Mouse (Mus musculus) testis, adult 2 months (tissue): Measurements from ENCODE around the gene Hcfc1. TPM values are rescaled to one million over a fixed set of nuclear protein-coding genes. Genes with fewer than 3 reads are reported as not detected.

Experiments
- H3K27ac ChIP-seq: fragments of 200-500 bp; 2 replicates; pipeline ENCODE4 v1.5.1; 2012; ENCODE audit warnings: low read depth, low read length; ENCODE audit not compliant: control insufficient read depth, insufficient read depth
- H3K27me3 ChIP-seq: fragments of 200-500 bp; 2 replicates; pipeline ENCODE4 v1.6.1; 2012; ENCODE audit warnings: mild to moderate bottlenecking, low read length, moderate library complexity; ENCODE audit not compliant: control insufficient read depth, insufficient read depth
- H3K36me3 ChIP-seq: fragments of 200-500 bp; 2 replicates; pipeline ENCODE4 v1.6.1; 2012; ENCODE audit warnings: mild to moderate bottlenecking, low read length; ENCODE audit not compliant: control insufficient read depth, insufficient read depth
- H3K4me1 ChIP-seq: fragments of 200-500 bp; 2 replicates; pipeline ENCODE4 v1.6.1; 2012; ENCODE audit warnings: low read length; ENCODE audit not compliant: control insufficient read depth, insufficient read depth
- H3K4me3 ChIP-seq: fragments of 200-500 bp; 2 replicates; pipeline ENCODE4 v1.5.1; 2012; ENCODE audit warnings: low read depth, mild to moderate bottlenecking, low read length, moderate library complexity, mixed read lengths; ENCODE audit not compliant: control insufficient read depth
- CTCF ChIP-seq: fragments of 200-500 bp; IDR thresholded peaks from 2 replicates; pipeline ENCODE4 v1.5.1; 2012; ENCODE audit warnings: low read depth, mild to moderate bottlenecking, inconsistent platforms, low read length, moderate library complexity; ENCODE audit not compliant: control insufficient read depth, insufficient read depth, insufficient replicate concordance
- POLR2A ChIP-seq: fragments of 200-500 bp; IDR thresholded peaks from 2 replicates; pipeline ENCODE4 v1.6.1; 2012; ENCODE audit warnings: low read depth, mild to moderate bottlenecking, inconsistent platforms, low read length, moderate library complexity; ENCODE audit not compliant: control insufficient read depth
- polyA plus RNA-seq: library from polyadenylated mRNA; depleted of rRNA; stranded (reverse); fragments of >200 nt; gene quantifications from 2 replicates; pipeline ENCODE4 v1.2.3, GENCODE M21; 2012

Hcfc1 gene
- polyA plus RNA-seq, 1 experiment: 13.8 TPM

GRCm38 (mm10) chrX:73964363-73964762, 1.8 kb downstream of the Hcfc1 start:
- Histone ChIP-seq H3K4me3 (peak overlapping the region; percentile 65), H3K36me3 (no peaks in the 10 kb centered on the region), H3K4me1 (peaks cover 12% of the 10 kb centered on the region), H3K27ac (peak overlapping the region; percentile 12; the same call in 1 of the 2 replicates), H3K27me3 (no peaks in the 10 kb centered on the region)
- TF ChIP-seq POLR2A (no peak), CTCF (no peak)

- TF ChIP-seq POLR2A (no peak), CTCF (no peak)
- Histone ChIP-seq H3K27ac (no peak overlapping the region), H3K27me3 (no peaks in the 10 kb centered on the region), H3K4me3 (no peak overlapping the region), H3K36me3 (no peaks in the 10 kb centered on the region), H3K4me1 (no peaks in the 10 kb centered on the region)
Observed at GRCm38 (mm10) chrX:73954988-73955387, 11.2 kb downstream of the Hcfc1 start.

GRCm38 (mm10) chrX:73952603-73953002, 13.6 kb downstream of the Hcfc1 start:
- H3K27me3 ChIP-seq: no peaks in the 10 kb centered on the region
- no peaks in the 10 kb centered on the region for H3K36me3 ChIP-seq
- TF ChIP-seq POLR2A (no peak), CTCF (no peak)
- no peak overlapping the region for H3K27ac ChIP-seq
- no peak overlapping the region for H3K4me3 ChIP-seq
- peaks cover 4% of the 10 kb centered on the region; the same call in 1 of the 2 replicates for H3K4me1 ChIP-seq

- TF ChIP-seq POLR2A: no peak
- TF ChIP-seq CTCF: no peak
- H3K27ac ChIP-seq: no peak overlapping the region
- H3K27me3 ChIP-seq: no peaks in the 10 kb centered on the region
- H3K36me3 ChIP-seq: no peaks in the 10 kb centered on the region
- peaks cover 4% of the 10 kb centered on the region; the same call in 1 of the 2 replicates for H3K4me1 ChIP-seq
- H3K4me3 ChIP-seq: no peak overlapping the region
Observed at GRCm38 (mm10) chrX:73949341-73949740, 16.8 kb downstream of the Hcfc1 start.

- Histone ChIP-seq H3K4me1 (peaks cover 4% of the 10 kb centered on the region; the same call in 1 of the 2 replicates), H3K4me3 (no peak overlapping the region), H3K27ac (no peak overlapping the region), H3K36me3 (no peaks in the 10 kb centered on the region), H3K27me3 (no peaks in the 10 kb centered on the region)
- TF ChIP-seq POLR2A (no peak), CTCF (no peak)
Observed at GRCm38 (mm10) chrX:73948647-73949046, 17.5 kb downstream of the Hcfc1 start.

GRCm38 (mm10) chrX:73946896-73947295, 19.3 kb downstream of the Hcfc1 start:
- no peak overlapping the region for H3K27ac ChIP-seq
- H3K4me3 ChIP-seq: peak overlapping the region; percentile 25; the same call in 1 of the 2 replicates
- H3K4me1 ChIP-seq: peaks cover 4% of the 10 kb centered on the region; the same call in 1 of the 2 replicates
- H3K36me3 ChIP-seq: no peaks in the 10 kb centered on the region
- H3K27me3 ChIP-seq: no peaks in the 10 kb centered on the region
- TF ChIP-seq POLR2A (no peak), CTCF (no peak)

- Histone ChIP-seq H3K36me3 (no peaks in the 10 kb centered on the region), H3K4me3 (no peak overlapping the region), H3K27me3 (no peaks in the 10 kb centered on the region), H3K27ac (no peak overlapping the region), H3K4me1 (no peaks in the 10 kb centered on the region)
- no peak for TF ChIP-seq CTCF
- TF ChIP-seq POLR2A: no peak
Observed at GRCm38 (mm10) chrX:73942294-73942693, 23.9 kb downstream of the Hcfc1 start.

GRCm38 (mm10) chrX:73941860-73942259, 24.3 kb downstream of the Hcfc1 start:
- H3K36me3 ChIP-seq: no peaks in the 10 kb centered on the region
- H3K27me3 ChIP-seq: no peaks in the 10 kb centered on the region
- no peak overlapping the region for H3K27ac ChIP-seq
- no peak for TF ChIP-seq CTCF
- TF ChIP-seq POLR2A: no peak
- no peak overlapping the region for H3K4me3 ChIP-seq
- H3K4me1 ChIP-seq: no peaks in the 10 kb centered on the region
